Mouse (Mus musculus) bone marrow, adult 2 months (tissue): ENCODE measurements around the gene Sec23b.

Experiments
- CTCF ChIP-seq: fragments of 200-500 bp; IDR thresholded peaks from 2 replicates; pipeline ENCODE4 v1.5.1; 2011; ENCODE audit warnings: low read length, control low read depth; ENCODE audit not compliant: control insufficient read depth, insufficient read depth
- POLR2A ChIP-seq: fragments of 200-500 bp; IDR thresholded peaks from 2 replicates; pipeline ENCODE4 v1.6.1; 2011; ENCODE audit warnings: low read depth, mild to moderate bottlenecking, control low read depth, low read length, borderline replicate concordance; ENCODE audit not compliant: control insufficient read depth

DNA sequence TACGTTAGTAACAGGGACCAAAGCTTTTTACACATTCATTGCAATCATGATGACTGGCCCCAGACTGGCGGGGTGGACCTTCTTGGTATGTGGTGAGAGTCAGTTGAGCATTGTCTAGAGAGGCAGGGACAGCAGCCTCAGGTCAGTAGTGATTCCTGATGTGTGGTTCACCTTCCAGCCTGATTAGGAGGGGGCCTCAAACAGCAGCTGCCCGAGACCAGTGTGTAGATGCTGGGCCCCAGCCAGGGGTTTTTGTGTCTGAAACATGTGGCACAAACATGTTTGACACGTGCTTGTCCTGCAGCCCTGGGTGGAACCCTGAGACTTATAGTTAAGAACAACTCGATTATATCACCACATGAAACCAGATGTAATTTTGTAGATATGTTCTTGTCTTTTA is 78.2 kb downstream of the Sec23b start:
- TF ChIP-seq CTCF (no peak), POLR2A (no peak)
